Mouse (Mus musculus): ENCODE measurements around the gene Sp3. TPM values are rescaled to one million over a fixed set of nuclear protein-coding genes. Genes with fewer than 3 reads are reported as not detected.

Sp3 gene
- polyA plus RNA-seq, 1 experiment from 2014 or later = 60.3 TPM

DNA sequence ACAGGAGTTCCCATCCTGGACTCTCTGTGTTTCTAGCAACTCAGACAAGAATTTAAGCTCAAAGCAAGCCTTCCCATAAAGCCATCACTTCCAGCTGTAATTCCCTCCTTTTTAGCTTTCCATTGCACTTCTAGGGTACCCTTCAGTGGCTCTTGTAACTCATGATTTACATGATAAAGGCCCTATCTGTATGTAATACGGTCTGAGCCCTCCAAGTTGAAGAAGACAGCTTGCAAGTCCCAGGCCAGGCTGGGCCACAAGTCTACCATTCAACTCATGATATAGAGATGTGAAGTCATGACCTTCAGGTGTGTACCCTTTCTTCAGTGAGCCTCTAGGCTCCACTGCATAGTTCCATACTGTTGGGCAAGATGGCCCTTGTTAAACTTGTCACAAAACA, 5.3 kb upstream of the Sp3 start:
- Histone ChIP-seq H3K9me3 (no peaks in the 10 kb centered on the region), H3K36me3 (no peaks in the 10 kb centered on the region), H3K4me2 (no peak overlapping the region), H3K27me3 (no peaks in the 10 kb centered on the region), H3K9ac (no peak overlapping the region), H3K4me3 (no peak overlapping the region), H3K4me1 (peaks cover 9% of the 10 kb centered on the region; the same call in 1 of the 2 replicates), H3K27ac (no peak overlapping the region)
- 69% methylated on average over 1 of the region's 1 CpGs for whole genome bisulfite sequencing
- ATAC-seq (ENCODE audit: insufficient number of reproducible peaks, low FRiP score, low TSS enrichment, low read depth) = no peak

DNA sequence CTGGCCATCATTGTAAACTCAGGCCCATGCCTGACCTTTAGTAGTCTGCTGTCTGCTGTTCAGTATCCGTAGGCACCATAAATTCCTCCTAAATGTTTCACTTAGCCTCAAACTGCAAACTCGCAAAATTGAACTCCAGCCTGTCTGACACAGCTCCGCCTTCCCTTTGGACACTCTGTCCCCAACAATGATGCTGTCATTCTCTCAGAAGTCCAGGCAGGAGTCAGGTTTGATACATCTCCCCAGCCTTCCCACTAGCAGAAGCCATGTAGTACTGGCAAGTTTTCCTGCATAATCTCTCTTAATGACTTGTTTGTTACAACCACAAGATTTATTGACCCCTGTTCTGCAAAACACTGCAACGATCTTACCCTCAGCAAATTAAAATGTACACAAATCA, 4.6 kb upstream of the Sp3 start:
- Histone ChIP-seq H3K4me3 (no peak overlapping the region), H3K27me3 (no peaks in the 10 kb centered on the region), H3K9me3 (no peaks in the 10 kb centered on the region), H3K27ac (peak overlapping the region; percentile 33; the same call in 1 of the 2 replicates), H3K4me2 (no peak overlapping the region), H3K36me3 (no peaks in the 10 kb centered on the region), H3K4me1 (peaks cover 9% of the 10 kb centered on the region; the same call in 1 of the 2 replicates), H3K9ac (no peak overlapping the region)
- ATAC-seq (ENCODE audit: insufficient number of reproducible peaks, low FRiP score, low TSS enrichment, low read depth) = no peak
- 32% methylated on average over 4 of the region's 4 CpGs for WGBS

DNA sequence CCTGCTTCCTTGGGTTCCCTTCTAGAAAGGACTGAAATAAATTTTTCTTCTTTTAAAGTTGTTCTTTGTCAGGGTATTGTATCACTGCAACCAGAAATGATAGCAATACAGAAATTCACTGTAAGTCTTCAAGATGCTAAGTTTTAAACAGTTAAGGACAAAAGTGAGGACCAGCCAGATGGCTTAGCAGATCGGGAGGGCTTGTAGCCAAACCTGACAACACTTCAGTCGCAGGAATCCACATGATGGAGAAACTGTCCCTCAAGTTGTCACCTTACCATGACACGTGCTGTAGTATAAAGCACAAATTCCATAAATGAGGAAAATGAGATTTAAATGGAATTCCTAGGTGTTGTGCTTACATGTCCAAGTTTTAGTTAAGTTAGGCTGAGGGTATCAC, 3.0 kb upstream of the Sp3 start:
- H3K4me3 ChIP-seq = no peak overlapping the region
- H3K27ac ChIP-seq = no peak overlapping the region
- H3K9me3 ChIP-seq = no peaks in the 10 kb centered on the region
- H3K4me1 ChIP-seq = peaks cover 9% of the 10 kb centered on the region; the same call in 1 of the 2 replicates
- no peaks in the 10 kb centered on the region for H3K36me3 ChIP-seq
- H3K27me3 ChIP-seq = no peaks in the 10 kb centered on the region
- 84% methylated on average over 3 of the region's 3 CpGs for WGBS
- no peak overlapping the region for H3K9ac ChIP-seq
- no peak overlapping the region for H3K4me2 ChIP-seq
- ATAC-seq (ENCODE audit: insufficient number of reproducible peaks, low FRiP score, low TSS enrichment, low read depth) = no peak

DNA sequence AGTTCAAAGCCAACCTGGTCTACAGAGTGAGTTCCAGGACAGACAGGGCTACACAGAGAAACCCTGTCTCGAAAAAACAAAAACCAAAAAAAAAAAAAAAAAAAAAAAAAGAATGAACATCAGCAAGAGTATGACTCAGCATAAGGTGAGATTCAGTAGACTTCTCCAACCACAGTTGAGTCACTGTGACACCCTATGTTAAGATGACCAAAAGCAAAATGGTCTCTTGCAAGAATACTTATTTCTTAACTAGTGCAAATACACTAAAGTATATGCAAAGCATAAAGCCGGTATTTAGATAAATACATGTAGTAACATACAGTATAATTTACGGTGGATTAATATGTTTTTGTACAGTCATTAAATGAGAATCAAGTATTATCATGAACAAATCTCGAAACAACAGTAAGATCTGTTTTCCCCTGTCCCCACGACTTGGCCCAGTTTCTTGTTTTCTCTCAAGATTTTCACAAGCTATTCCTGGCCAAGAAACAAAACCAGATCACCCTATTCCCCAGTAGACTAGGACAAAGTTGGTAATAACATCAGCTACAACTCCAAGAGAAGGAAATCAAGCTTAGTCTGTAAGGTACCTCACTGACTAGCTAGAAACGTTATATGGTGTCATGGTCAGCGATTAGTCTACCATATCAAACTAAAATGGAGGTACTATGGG, 2.0 kb upstream of the Sp3 start:
- no peak overlapping the region for H3K4me2 ChIP-seq
- no peak overlapping the region for H3K4me3 ChIP-seq
- peaks cover 9% of the 10 kb centered on the region; the same call in 1 of the 2 replicates for H3K4me1 ChIP-seq
- no peaks in the 10 kb centered on the region for H3K27me3 ChIP-seq
- no peaks in the 10 kb centered on the region for H3K36me3 ChIP-seq
- H3K9me3 ChIP-seq = no peaks in the 10 kb centered on the region
- no peak overlapping the region for H3K27ac ChIP-seq
- no peak overlapping the region for H3K9ac ChIP-seq
- no peak for ATAC-seq (ENCODE audit: insufficient number of reproducible peaks, low FRiP score, low TSS enrichment, low read depth)
- WGBS = 82% methylated on average over 7 of the region's 7 CpGs

DNA sequence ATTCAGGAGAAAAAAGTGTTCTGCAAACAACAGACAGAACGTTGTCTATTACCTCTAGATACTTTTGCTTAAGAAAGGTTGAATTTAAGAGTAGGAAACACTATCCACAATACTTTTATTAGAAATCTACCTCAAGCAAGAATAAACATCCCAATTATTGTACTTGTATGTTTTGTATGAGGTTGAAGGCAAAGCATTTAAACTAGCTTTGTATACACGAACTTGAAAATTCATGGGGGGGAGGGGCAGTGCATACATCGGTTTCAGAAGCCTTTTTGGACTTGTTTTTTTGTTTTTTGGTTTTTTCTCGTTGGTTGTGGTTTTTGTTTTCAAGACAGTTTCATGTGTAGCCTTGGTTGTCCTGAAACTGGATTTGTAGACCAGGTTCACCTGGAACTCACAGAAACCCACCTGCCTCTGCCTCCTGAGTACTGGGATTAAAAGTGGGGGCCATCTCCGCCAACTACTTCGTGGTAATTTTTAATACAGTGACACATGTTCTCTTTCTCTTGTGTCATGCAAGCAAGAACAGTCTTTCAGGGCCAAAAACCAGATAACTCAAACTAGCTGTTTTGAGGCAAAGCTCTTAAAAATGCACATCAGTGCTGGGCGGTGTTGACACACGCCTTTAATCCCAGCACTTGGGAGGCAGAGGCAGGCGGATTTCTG, 1.3 kb upstream of the Sp3 start:
- peak overlapping the region; percentile 98 for H3K4me3 ChIP-seq
- H3K27me3 ChIP-seq = no peaks in the 10 kb centered on the region
- no peaks in the 10 kb centered on the region for H3K36me3 ChIP-seq
- peak overlapping the region; percentile 100; the same call in 1 of the 2 replicates for H3K27ac ChIP-seq
- H3K9me3 ChIP-seq = no peaks in the 10 kb centered on the region
- 0 out of 2 replicates have a peak overlapping the region, but pooled peaks have one; percentile 100 for H3K9ac ChIP-seq
- WGBS = 75% methylated on average over 9 of the region's 9 CpGs
- H3K4me1 ChIP-seq = peaks cover 12% of the 10 kb centered on the region; the same call in 1 of the 2 replicates
- H3K4me2 ChIP-seq = peak overlapping the region; percentile 64; the same call in 1 of the 2 replicates
- ATAC-seq (ENCODE audit: insufficient number of reproducible peaks, low FRiP score, low TSS enrichment, low read depth) = no peak

DNA sequence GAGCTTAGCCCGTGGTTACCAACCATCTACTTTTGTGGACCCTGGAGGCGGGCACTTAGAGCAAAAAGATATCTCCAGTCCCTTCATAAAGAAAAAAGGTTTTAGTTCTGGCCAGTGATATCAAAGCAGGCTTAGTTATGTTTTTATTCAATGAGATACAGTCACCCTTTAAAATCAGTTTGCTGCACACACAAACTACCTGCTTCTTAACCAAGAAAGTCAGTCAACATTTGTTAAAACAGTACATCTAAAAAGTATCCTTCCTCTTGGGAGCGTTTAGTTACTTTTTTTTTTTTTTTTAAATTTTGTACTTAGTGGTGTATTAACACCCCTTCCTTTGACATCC, 802 bp upstream of the Sp3 start:
- Histone ChIP-seq H3K36me3 (no peaks in the 10 kb centered on the region), H3K9ac (peak overlapping the region; percentile 100), H3K27ac (peak overlapping the region; percentile 100), H3K4me1 (peaks cover 15% of the 10 kb centered on the region), H3K27me3 (no peaks in the 10 kb centered on the region), H3K4me3 (peak overlapping the region; percentile 98), H3K4me2 (peak overlapping the region; percentile 64), H3K9me3 (no peaks in the 10 kb centered on the region)
- 12% methylated on average over 3 of the region's 3 CpGs for WGBS
- no peak for ATAC-seq (ENCODE audit: insufficient number of reproducible peaks, low FRiP score, low TSS enrichment, low read depth)

DNA sequence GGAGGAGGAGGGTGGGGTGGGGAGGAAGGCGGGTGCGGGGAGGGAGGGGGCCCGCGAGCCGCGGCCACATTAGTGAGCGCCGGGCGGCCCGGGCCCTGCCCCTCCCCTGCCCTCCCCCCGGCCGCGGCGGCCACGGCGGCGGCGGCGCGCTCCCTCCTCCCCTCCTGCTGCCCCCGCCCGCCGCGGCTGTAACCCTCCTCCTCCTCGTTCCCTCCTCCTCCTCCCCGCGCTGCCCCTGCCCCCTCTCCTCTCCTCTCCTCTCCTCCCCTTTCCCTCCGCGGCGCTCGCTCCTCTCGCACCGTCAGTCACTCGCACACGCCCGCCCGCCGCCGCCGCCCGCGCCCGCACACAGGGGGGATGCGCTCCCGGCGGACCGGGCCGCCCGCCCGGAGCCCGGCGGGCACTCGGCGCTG, 581 bp downstream of the Sp3 start:
- Histone ChIP-seq H3K4me1 (peaks cover 20% of the 10 kb centered on the region), H3K9me3 (no peaks in the 10 kb centered on the region), H3K36me3 (no peaks in the 10 kb centered on the region), H3K9ac (peak overlapping the region; percentile 100), H3K27ac (peak overlapping the region; percentile 100), H3K27me3 (no peaks in the 10 kb centered on the region), H3K4me3 (peak overlapping the region; percentile 98), H3K4me2 (peak overlapping the region; percentile 29)
- peak; percentile 83 for ATAC-seq (ENCODE audit: insufficient number of reproducible peaks, low FRiP score, low TSS enrichment, low read depth)
- 0% methylated on average over 26 of the region's 54 CpGs for WGBS

DNA sequence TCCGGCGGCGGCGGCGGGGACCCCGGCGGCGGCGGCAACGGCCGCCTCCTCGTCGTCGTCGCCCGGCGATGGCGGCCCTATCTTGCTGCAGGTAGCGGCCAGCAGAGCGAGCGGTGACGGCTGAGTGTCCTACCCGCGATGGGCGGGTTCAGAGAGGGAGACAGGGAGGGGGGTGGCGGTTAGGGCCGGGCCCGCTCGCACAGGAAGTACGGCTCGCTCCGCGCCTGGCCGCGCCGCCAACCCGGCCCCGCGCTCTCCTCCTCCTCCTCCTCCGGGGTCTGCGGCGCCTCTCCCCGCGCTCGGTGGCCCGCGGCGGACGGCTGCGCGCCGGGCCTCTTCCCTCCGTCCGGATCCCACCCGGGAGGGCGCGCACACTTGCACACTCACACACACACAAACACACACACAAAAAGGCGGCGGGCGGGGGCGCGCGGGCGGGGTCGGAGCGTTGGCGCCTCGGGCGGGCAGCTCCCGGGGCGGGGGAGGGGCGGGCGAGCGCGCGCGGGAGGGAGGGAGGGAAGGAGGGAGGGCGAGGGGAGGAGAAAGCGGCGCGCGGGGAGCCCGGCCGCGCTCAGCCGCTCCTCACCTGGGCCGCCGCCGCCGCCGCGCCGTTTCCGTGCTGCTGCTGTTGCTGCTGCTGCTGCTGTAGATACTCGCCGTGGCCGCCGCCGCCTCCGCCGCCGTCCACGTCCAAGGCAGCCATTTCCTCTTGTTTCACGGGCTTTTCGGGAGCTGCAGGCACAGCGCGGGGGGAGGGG, 1.2 kb downstream of the Sp3 start:
- WGBS = 0% methylated on average over 25 of the region's 107 CpGs
- H3K4me1 ChIP-seq = peaks cover 14% of the 10 kb centered on the region
- peak overlapping the region; percentile 98 for H3K4me3 ChIP-seq
- H3K27ac ChIP-seq = peak overlapping the region; percentile 100
- H3K27me3 ChIP-seq = no peaks in the 10 kb centered on the region
- H3K4me2 ChIP-seq = peak overlapping the region; percentile 47; the same call in 1 of the 2 replicates
- no peaks in the 10 kb centered on the region for H3K9me3 ChIP-seq
- no peaks in the 10 kb centered on the region for H3K36me3 ChIP-seq
- peak overlapping the region; percentile 100 for H3K9ac ChIP-seq
- ATAC-seq (ENCODE audit: insufficient number of reproducible peaks, low FRiP score, low TSS enrichment, low read depth) = peak; percentile 78

DNA sequence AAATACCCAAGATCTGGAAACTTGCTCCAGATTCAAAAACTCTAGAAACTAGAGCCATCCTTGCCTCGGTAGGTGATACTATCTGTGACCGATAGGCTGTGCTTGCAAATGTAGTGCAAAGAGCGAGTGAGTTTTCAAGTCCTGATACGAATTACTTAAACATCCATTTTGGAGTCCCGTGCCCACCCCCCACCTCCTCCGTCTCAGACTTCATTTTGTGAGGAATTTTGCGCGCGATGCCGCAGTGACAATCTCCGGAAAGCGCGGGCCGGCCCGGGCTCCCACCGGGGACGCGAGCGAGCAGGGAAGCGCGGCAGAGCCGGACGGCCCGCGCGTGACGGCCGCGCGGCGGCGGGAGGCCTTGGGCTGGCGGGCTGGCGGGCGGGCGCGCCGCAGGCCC, 1.8 kb downstream of the Sp3 start:
- no peak for ATAC-seq (ENCODE audit: insufficient number of reproducible peaks, low FRiP score, low TSS enrichment, low read depth)
- Histone ChIP-seq H3K4me3 (peak overlapping the region; percentile 98), H3K27me3 (no peaks in the 10 kb centered on the region), H3K27ac (peak overlapping the region; percentile 100), H3K4me2 (peak overlapping the region; percentile 47), H3K9ac (peak overlapping the region; percentile 100), H3K9me3 (no peaks in the 10 kb centered on the region), H3K36me3 (no peaks in the 10 kb centered on the region), H3K4me1 (peaks cover 12% of the 10 kb centered on the region)
- WGBS = under 1% methylated on average over 23 of the region's 38 CpGs

DNA sequence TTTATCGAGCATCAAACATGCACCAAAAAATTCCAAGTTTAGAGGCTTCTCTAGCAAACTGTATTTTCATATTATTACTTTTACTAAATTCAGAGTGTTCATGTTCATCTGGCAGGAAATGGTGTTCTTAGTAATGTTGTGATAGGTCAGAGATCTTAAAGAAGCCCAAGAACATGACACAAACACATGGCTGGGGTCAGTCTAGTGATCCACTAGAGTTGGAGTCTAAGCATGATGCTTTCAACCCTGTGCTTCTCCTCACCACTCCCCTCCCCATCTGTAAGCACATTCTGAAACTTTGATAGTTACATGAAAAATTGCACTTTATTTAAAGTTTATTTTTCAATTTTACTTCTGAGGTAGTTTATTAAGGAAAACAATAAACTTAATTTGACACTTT, 3.0 kb downstream of the Sp3 start:
- WGBS = 39% methylated on average over 1 of the region's 1 CpGs
- Histone ChIP-seq H3K4me2 (peak overlapping the region; percentile 36), H3K4me3 (peak overlapping the region; percentile 16), H3K9ac (no peak overlapping the region), H3K9me3 (no peaks in the 10 kb centered on the region), H3K4me1 (peaks cover 12% of the 10 kb centered on the region), H3K27ac (no peak overlapping the region), H3K27me3 (no peaks in the 10 kb centered on the region), H3K36me3 (no peaks in the 10 kb centered on the region)
- no peak for ATAC-seq (ENCODE audit: insufficient number of reproducible peaks, low FRiP score, low TSS enrichment, low read depth)

DNA sequence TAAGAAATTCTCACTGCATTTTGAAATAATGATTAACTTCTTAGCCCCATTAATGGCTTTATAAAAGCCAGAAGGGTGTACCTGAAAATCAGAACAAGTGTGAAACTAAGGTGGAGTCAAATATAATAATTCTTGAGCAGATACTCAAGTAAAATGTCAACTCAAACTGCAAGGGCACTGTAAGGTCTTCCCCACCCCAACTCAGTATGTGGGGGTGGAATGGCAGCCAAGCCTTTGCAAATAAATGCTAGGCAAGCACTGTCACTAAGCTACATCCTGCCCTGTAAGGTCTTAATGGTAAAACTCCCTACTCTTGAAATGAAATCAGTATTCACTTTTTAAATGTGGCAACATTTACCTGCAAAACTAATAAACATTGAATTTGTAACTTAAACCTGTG, 4.2 kb downstream of the Sp3 start:
- Histone ChIP-seq H3K27ac (no peak overlapping the region), H3K4me3 (no peak overlapping the region), H3K36me3 (peaks cover 4% of the 10 kb centered on the region), H3K27me3 (no peaks in the 10 kb centered on the region), H3K9ac (no peak overlapping the region), H3K9me3 (no peaks in the 10 kb centered on the region), H3K4me1 (peaks cover 12% of the 10 kb centered on the region), H3K4me2 (no peak overlapping the region)
- ATAC-seq (ENCODE audit: insufficient number of reproducible peaks, low FRiP score, low TSS enrichment, low read depth) = no peak

DNA sequence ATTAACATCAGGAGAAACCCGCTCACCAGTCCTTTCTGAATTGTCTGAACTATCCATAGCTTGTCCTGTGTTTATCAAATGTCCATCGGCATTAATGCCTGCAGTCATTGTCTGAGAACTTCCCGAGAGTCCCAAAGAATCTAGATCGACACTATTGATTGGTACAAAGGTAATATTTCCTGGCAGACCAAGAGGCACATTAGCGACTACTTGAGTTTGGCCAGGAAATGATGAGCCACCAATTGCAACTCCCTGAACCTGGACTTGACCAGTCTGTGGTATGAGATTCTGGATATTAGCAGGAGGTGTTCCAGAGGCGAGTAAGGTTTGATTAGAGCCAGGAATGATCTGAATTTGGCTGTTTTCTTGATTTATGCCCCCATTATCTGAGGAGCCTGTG, 9.4 kb downstream of the Sp3 start:
- no peaks in the 10 kb centered on the region for H3K27me3 ChIP-seq
- WGBS = 91% methylated on average over 6 of the region's 6 CpGs

More for the DNA sequence above, 9.4 kb downstream of the Sp3 start:
- Histone ChIP-seq H3K4me2 (no peak overlapping the region), H3K9me3 (no peaks in the 10 kb centered on the region), H3K27ac (no peak overlapping the region), H3K4me1 (peaks cover 4% of the 10 kb centered on the region), H3K4me3 (no peak overlapping the region), H3K9ac (no peak overlapping the region), H3K36me3 (peaks cover 21% of the 10 kb centered on the region)
- no peak for ATAC-seq (ENCODE audit: insufficient number of reproducible peaks, low FRiP score, low TSS enrichment, low read depth)

Measured in limb, embryonic 15.5 days (tissue).